Mouse (Mus musculus) lung, adult 2 months (tissue): Measurements from ENCODE around the gene Epp13.

Experiments used
- CTCF ChIP-seq: fragments of 200-500 bp; IDR thresholded peaks from 2 replicates; pipeline ENCODE4 v1.5.1; 2011; ENCODE audit warnings: mild to moderate bottlenecking, low read length, control low read depth; ENCODE audit not compliant: insufficient read depth
- POLR2A ChIP-seq: fragments of 200-500 bp; IDR thresholded peaks from 2 replicates; pipeline ENCODE4 v1.6.1; 2011; ENCODE audit warnings: low read depth, mild to moderate bottlenecking, control low read depth, low read length, borderline replicate concordance; ENCODE audit errors: extremely low read depth

GRCm38 (mm10) chr7:6258232-6259220 lies 6.0 kb downstream of the Epp13 start:
- no peak for TF ChIP-seq CTCF
- TF ChIP-seq POLR2A = no peak
